Mouse (Mus musculus): ENCODE data around the gene Ccdc175.

Ccdc175 gene

DNA sequence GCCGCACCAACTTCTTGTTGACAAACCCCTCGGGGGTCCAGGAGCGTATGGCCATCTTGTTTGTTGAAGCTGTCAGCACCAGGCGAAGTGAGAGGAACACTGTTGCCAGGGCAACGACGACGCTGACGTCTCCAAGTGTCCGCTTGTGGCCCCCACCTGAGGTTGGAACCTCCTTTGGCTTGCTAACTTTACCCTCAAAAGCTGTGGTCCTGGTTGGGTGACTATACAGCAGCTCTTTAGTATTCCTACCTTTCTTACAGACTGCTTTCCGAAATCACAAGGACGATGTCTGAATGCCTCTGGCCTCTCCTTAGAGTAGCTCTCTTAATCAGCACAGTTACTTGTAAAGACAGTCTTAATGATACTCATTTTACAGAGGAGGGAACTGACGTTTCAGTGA is at the start of gene Ccdc175:
TSS of gene Ccdc175 (minus strand) at position 101 of the 400 bp plus-strand sequence.
- no peak for DNase-seq (ENCODE audit: low spot score)

DNA sequence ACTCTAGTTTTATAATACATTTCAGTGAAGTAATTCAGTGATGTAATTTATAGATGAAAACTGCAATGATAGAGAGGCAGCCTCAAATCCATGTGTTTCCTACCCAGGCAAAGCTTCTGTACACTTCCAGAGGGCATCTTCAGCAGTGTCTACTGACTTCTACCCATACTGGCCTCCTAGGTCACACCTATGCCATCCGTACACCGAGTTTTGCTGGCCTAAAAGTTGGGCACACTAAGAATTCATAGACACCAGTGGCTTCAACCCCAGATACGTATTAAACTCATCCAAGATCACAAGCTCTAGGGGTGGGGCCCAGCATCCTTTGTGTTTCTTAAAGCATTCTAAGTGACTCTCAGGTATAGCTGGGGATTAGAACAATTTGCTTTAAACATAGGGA is 49.3 kb upstream of the Ccdc175 start:
- no peak for DNase-seq (ENCODE audit: low spot score)

DNA sequence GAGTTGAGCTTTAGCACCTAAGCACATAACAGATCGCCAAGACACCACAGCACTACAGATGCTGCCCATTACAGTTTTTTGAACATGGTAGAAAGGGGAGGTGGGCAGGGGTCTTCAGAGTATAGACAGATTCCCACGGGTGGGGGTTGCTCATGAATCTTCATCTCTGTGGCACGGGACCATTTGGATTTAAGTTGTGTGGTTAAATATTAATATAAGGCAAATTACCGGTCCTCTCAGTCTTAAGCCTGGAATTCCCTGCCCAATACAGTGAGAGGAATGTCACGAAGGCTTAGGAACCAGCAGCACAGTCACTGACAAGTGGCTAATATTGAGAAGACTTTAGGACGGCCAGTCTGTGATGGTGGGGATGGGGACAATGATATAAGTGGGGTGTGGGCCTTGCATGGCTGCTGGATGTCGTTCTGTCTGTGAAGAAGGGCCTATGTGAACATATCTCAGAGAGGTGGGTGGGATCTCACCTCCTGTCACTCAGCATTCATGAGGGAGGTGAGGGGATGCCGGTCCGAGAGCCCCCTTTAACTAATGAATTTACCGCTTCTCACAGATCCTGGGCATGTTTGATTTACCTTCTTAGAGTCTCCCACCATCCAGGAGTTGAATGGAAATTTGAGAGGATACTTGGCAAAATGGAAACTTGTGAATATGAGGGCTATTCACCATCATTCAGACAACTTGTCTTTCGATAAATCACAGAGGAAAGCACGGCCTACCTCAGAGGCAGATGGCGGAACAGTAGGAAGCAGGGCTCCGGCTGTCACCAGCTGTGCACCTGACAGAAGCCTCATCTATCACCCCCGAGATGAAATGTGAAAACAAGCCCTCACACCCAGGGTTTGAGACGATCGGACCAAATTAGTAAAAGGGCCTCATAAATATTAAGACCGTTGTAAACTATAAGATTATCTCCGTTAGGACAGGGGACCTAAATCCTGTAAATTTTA is 48.3 kb upstream of the Ccdc175 start:
- DNase-seq (ENCODE audit: low spot score), result no peak

DNA sequence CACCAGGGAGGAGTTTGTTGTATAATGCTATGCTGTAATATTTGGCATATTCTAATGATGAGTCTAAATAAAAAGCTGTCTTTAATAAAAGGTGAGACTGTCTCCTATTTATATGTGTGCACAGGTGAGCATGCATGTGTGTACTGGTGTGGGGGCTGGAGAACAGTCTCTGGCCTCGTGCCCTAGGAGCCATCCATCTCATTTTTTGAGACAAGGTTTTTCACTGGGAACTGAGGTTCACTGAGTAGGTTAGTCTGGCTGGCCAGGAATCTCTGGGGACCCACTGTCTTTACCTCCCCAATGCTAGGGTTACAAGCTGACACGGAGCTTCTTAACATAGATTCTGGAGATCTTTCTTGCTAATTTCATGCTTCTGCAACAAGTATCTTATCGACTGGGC is 47.3 kb upstream of the Ccdc175 start:
- DNase-seq (ENCODE audit: low spot score), result no peak

DNA sequence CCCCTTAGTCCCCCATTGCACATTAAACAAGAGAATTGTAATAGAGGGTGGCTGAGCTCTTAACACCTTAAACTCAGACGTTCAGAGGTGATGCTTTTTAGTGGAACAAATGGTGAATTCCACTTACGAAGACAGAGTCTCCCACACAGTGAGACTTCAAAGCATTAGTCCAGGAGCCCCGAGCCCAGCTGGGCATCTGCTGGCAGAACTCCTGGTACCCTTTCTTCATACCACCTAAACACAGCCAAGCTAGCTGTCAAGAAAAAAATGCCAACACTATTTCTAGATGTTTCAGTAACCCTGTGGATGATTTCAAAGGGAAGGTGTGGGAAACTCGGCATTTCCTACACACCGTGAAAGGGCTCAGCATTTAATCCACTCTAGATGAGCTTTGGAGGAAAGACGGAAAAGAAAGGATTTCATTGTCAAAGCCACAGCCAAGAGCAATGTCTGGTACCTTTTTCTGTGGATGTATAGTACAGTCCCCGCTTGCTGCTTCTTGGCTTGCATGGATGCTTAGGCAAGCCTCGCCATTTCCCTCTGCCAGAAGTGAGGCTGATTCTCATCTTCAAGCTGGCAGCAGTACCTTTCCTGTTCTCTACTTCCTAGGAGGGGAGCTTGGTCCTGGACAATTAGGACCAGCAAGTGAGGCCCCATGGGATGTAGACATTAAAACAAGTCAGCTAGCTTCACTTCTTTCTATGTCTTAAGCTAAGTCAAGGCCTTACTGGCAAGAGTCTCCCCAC is 44.8 kb upstream of the Ccdc175 start:
- DNase-seq (ENCODE audit: low spot score), result no peak

DNA sequence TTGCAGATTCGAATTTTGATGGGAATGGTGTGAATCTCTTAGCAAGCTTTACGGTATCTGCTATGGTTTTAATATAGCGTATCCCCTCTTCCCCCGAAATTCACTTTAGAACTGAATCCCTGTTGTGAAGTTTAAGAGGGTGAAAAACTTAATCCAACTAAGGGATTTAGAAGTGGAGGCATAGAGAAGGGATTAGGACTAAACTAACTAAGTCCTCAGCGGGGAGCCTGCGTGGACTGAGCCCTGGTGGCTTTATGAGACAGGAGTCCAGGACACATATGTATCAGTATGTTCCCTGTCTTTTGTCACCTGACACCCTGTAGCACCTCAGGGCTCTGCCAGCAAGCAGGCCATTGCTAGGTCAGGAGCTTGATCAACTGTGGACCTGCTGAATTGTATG is 42.9 kb upstream of the Ccdc175 start:
- DNase-seq (ENCODE audit: low spot score), result no peak

GRCm38 (mm10) chr12:72225371-72225770 is 40.5 kb upstream of the Ccdc175 start:
- DNase-seq (ENCODE audit: low spot score), result no peak

DNA sequence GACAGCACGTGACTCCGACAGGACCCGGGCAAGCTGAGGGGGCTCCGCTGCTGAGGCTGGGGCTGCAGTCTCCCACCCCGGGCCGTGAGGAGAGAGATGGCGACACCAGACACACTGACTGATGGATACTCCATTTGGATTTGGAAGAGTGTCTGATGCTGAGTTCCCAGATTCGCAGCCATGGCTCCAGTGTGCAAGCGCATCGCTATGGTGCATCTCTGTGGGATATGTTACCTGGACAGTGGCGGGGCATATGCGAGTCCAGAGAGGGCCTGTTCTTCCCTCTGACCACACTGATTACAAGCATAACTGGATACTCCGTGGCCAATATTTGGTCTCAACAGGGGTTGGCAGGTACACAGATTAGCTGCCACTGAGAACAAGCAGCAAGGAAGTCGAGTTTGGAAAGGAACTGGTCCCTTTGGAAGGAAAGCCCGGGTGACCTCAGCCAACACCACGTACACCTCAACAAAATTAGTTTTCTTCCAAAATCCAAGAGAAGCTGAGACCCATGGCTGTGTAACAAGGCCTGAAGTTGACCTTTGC is 38.8 kb upstream of the Ccdc175 start:
- no peak for DNase-seq (ENCODE audit: low spot score)

GRCm38 (mm10) chr12:72213554-72213953 is 28.7 kb upstream of the Ccdc175 start:
- no peak for DNase-seq (ENCODE audit: low spot score)

DNA sequence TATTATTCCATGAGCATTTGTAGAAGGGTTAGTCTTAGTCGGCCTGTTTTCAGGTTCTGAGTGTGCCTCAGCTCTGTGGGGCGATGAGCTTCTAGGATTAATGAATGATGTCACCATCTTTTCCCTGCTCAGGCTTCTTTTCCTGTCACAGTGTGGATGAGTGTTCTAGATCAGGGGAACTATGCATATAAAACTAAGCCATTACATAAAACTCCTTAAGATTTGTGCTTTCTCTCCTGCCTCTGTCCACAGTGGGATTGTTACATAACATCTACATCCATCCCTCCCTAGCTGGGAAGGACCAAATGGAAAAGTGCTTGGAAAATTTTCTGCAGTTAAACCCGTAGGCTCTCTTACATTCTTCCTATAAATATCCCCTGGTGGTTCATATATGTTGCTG is 16.0 kb upstream of the Ccdc175 start:
- no peak for DNase-seq (ENCODE audit: low spot score)

DNA sequence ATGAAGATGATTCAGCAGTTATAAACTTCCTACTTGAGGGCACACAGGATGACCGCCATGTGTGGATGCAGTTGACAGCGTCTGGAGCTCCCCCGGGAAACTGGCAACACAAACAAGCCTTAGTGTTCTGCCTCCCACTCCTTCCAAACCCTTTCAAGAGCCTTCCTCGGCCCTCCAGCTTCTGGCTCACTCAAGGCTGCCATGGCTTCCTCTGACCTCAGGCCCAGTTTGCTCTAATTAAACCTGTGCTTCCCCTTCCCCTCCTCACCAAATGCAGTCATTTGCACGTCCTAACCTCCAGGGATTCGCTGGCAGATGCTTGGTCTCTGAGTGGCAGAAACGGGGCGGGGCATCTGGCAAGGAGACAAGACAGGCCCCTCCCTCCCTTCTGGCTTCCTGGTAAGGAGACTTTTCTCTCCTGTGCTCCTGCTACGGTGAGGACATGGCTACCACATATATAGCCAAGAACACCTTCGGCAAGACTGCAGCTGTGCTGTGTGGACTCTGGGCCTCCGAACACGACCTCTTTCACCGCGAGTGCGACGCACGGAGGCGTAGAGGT is 13.2 kb upstream of the Ccdc175 start:
- DNase-seq (ENCODE audit: low spot score), result no peak

DNA sequence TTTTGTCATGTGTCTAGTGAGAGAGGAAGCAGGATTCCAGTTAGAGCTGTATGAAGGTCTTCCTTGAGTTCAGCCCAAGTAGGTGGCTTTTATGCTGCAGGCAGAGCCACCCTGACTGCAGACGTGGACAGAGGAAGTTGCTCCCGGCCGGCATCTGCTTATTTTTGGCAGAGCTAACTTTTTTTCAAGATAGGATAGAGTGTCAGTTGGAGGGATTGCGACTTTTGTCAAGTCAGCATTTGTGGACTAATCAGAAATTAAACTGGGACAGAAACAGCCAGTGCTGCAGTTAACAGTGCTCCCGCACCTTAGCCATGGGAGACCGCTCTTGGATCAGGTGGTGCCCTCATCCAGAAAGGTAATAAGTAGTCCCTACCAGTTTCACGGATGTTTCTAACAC is 12.6 kb upstream of the Ccdc175 start:
- DNase-seq (ENCODE audit: low spot score), result no peak

DNA sequence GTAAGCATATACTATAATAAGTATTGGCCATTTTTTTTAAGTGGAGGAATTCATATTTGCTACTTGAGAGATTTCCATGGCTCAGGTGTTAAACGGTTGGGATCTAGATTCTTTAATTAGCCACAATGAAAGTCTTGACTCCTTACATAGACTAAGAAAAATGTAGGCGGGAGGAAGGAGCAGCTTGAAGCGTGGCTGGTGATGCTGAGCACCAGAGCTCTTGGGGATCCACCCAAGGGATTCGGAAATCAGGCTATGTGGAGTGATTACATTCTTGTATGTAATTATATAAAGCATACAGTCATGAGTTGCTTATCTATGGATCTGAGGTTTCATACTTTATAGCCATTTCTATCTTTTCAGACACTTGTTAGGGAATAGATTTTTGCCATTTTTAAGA is 5.3 kb downstream of the Ccdc175 start:
- DNase-seq (ENCODE audit: low spot score), result no peak

DNA sequence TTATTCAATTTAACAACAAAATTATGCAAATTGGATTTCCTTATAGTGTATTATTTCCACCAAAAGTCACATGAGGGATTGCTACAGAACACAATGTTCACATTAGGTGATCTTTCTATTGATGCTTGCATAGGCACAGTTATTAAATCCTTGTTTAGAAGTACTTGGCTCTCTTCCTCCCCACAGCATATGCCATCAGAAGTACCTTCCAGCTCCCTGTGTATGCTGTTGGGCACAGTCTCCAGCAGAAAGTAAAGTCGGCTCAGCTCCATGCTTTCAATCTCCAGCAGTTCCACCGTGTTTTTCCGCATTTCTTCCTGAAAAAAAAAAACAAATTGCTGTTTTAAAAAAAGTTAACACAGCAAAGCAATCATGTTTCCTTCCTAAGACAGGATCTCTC is 6.5 kb downstream of the Ccdc175 start:
- no peak for DNase-seq (ENCODE audit: low spot score)

- DNase-seq (ENCODE audit: low spot score), result no peak
Measured at GRCm38 (mm10) chr12:72158421-72158820, 26.4 kb downstream of the Ccdc175 start.

DNA sequence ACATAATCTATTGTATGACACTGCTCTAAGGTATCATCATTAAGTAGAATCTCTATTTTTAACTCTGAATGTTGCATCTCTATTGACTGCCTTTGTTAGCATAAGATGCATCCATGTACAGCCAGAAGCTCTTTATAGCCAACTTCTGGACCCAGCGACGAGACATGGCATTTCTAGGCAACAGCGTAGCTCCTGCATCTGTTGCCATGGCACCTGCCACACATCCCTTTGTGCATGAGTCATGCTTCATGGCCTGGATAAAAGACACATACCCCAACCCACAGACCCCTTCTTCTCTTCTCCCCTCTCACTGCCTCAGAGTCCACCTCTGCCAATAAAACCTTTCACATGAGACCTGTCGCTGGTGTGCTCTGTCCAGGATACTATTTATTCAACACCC is 34.0 kb downstream of the Ccdc175 start:
- DNase-seq (ENCODE audit: low spot score), result no peak

- no peak for DNase-seq (ENCODE audit: low spot score)
Measured at GRCm38 (mm10) chr12:72129203-72129602, 55.6 kb downstream of the Ccdc175 start.

- DNase-seq (ENCODE audit: low spot score), result no peak
Measured at GRCm38 (mm10) chr12:72115686-72116345, 69.0 kb downstream of the Ccdc175 start.

GRCm38 (mm10) chr12:72115126-72115525 is 69.7 kb downstream of the Ccdc175 start:
- no peak for DNase-seq (ENCODE audit: low spot score)

GRCm38 (mm10) chr12:72104525-72105281 is 80.1 kb downstream of the Ccdc175 start:
- peak; percentile 53 for DNase-seq (ENCODE audit: low spot score)

GRCm38 (mm10) chr12:72104027-72104426 is 80.8 kb downstream of the Ccdc175 start:
- DNase-seq (ENCODE audit: low spot score), result no peak

Data from ovary, postnatal 36 days (tissue).